Mouse (Mus musculus): Measurements from ENCODE around the gene B4galt4.

DNA sequence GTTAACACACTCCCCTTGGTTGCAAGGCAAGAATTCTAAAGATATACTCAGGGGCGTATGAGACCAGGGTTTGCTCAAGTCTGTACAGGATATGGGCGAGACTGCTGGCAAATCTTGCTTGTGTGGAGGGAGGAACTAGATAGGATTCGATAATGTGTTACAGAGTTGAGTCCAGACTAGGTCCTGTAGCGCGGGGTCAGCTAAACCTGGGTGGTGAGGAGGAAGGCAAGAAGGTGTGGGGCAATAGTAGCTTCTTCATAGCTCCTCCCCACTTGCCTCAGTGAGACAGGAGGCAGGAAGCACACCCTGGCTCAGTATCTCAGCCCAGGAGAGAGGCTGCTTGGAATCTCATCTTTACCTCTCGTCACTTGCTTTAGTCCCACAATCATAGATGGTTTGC, 12.9 kb upstream of the B4galt4 start:
- no peak for TF ChIP-seq CTCF (IDR thresholded peaks at IDR 0.05; ENCODE audit: insufficient read depth, low read length)
- TF ChIP-seq POLR2A (IDR thresholded peaks at IDR 0.05; ENCODE audit: borderline replicate concordance, extremely low read depth, low read depth, low read length): no peak
